Mouse (Mus musculus) mature B cell (primary cell): ENCODE measurements around the gene Ints12.

Experiments
- in situ Hi-C: fragments of 300-500 bp; cut with MboI; formaldehyde crosslinking; loops from 2 replicates; pipeline ENCODE4 v1.14.3; 2019

The Ints12 gene

DNA sequence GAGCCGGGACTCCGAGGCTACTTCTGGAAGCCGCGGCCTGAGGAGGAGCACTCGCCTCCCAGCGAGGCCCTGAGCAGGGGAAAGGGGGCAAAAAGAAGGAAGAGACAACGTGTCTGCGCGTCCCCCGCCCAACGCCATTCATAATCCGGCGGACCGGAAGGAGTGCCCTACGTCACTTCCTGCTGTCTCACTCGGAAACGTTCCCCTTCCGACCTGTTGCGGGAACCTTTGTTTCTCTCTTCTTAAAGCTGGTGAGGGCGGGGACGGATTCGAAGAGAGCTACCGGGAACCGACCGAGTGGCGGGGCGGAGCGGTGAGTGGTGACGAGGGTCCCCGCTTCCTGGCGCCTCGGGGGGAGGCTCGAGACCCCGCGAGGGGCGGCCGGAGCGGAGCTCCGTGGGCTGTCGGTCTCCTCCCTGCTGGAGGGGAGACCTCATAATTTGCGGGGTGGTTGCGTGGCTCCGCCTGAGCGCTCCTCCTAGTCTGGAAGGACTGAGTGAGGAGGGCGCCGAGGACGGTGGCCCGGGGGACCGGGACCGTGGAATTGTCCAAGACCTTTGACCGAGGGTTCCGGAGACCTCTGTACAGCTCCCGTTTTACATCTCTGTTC is at the start of gene Ints12, which contains the start of gene Gstcd:
TSS of gene Ints12 (plus strand) at position 177 of the 610 bp plus-strand sequence.
TSS of gene Gstcd (minus strand) at position 370 of the 610 bp plus-strand sequence.
- in situ Hi-C loops = loop anchor here (10.0 to 25.0 kb wide), 2 partner anchors 246 to 407 kb away; partner anchors contain the start of genes Aimp1 and Tbck

DNA sequence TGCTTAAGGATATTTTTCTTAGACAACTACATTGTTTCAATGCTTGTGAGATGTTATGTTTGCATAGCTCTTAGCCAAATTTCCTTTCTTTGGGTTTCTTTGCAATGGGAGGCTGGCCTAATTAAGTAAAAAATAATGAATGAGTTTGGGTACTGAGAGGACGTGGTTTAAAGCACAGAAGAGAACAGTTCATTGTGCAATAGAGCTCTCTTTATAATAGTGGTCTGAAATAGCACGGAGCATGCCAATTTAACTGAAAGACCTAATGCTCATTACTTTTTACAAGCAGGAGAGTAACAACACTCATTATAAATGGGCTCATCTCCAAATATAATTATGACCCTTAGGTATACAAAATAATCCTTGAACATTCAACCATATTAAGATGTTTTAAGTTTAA is 39.6 kb upstream of the Ints12 start:
- in situ Hi-C loops = no loop called here

DNA sequence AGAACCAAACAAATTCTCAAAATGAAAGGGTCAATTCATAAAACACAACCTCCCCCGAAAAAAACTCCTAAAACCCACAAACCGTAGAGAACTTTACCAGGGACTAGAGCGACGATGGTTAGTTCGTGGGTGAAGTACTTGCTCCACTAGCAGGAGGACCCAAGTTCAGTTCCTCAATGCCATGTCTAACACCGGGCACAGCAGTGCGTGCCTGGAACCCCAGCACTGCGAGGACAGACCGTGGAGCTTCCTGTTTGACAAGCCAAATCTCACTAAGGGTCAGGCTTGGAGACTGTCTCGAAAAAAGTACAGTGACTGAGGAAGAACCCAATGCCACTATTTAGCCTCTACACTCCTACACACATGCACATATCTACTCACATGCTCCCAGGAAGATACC is 16.1 kb upstream of the Ints12 start:
- in situ Hi-C loops = loop anchor here (25.0 kb wide), 1 partner anchor 262 kb away; no protein-coding TSS in a partner anchor

DNA sequence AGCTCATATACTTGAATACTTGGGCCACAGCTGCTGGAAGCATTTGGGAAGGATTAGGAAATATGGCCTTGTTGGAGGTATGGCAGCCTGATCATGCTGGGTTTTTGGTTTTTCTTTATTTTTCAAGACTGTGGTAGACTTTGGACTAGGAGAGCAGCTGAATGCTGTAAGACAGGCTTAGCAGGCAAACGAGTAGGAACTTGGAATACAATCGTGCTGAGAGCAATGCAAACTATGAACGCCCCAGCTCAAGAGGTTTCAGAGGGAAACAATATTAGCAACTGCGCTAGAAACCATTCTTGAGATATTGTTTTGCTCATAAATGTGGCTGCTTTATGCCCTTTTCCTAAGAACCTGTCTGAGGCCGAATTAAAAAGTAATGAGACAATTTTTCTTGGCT is 8.9 kb upstream of the Ints12 start:
- in situ Hi-C loops = loop anchor here (25.0 kb wide), 1 partner anchor 255 kb away; no protein-coding TSS in a partner anchor

DNA sequence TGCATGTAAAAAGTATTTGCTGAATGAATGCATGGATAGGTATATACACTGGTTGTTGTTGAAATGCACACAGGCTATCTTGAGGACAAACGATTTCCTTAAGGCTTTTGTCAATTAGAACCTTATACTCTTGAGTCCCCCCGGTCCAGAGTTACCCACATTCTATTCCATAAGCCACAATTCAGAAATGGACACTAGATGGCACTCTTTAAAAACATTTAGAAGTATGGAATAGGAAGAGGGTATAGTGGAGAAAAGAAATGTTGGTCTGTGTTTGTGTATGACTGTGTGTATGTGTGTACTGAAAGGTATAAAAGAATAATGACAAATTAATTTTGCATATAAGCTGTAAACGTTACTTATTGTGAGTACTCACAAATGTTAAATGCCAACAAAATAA is 5.8 kb upstream of the Ints12 start:
- in situ Hi-C loops = loop anchor here (25.0 kb wide), 1 partner anchor 251 kb away; no protein-coding TSS in a partner anchor

DNA sequence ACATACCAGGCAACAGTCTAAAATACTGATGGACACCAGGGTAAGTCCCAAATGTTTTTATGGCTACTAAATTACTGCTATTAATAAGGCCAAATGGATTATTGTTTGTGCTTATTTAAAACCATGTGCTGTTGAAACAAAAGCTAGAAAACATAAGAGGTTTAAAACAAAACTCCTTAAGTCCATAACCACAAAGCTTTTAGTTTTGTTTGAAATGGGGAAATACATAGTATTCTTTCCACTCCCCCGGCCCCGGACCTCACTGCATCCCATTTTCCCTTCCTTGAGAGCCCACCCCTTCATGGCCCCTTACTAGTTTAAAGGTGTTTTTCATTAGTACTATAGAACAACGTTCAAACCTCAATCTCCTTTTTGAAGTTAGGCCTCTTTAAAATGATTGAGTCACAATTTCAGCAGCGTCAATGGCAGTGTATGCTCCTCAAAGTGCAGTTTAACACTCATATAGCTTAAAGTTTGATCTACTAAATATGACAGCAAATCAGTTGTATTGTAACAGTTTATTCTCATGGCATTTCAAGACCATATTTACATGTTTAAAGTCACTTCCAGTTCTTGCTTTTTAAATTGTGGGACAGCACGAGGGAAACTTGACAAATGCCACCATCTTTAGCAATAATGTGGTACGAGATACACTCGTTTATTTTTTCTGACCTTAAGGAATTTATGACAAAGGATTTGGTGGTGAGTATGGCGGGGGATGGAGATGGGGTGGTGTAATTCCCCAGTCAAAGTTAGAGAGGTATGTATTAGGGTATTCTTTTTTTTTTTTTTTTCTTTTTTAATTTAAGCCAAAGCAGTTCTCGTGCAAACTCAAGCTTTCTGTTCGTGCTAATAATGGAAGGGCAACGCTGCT is 1.2 kb upstream of the Ints12 start:
- in situ Hi-C loops = loop anchor here (10.0 to 25.0 kb wide), 2 partner anchors 247 to 406 kb away; partner anchors contain the start of genes Aimp1 and Tbck

DNA sequence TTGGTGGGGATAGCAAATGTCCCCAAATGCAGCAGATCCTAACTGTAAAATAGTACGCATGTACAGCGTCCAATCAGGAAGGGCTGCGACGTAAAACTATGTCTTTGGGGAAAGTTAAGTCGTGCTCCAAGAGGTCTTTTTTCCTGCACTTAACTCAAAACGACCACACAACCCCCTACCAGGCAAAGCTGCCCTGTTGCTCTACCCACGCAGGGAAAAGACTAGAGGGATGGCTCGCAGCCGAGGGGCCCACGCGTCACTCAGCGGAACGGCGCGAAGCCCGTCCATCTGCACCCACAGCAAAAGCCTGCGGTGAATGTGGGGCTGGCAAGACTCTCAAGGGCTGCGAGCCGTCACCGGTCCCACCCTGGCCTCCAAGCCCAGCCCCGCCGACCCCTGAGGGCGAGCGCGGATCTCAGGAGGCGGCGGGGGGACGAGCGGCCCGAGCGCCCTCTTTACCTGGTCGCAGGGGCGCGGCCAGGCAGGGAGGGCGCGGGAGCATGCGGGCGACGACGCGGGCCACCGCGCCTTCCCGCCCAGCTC is 448 bp upstream of the Ints12 start:
- in situ Hi-C loops = loop anchor here (10.0 to 25.0 kb wide), 2 partner anchors 246 to 406 kb away; partner anchors contain the start of genes Aimp1 and Tbck

DNA sequence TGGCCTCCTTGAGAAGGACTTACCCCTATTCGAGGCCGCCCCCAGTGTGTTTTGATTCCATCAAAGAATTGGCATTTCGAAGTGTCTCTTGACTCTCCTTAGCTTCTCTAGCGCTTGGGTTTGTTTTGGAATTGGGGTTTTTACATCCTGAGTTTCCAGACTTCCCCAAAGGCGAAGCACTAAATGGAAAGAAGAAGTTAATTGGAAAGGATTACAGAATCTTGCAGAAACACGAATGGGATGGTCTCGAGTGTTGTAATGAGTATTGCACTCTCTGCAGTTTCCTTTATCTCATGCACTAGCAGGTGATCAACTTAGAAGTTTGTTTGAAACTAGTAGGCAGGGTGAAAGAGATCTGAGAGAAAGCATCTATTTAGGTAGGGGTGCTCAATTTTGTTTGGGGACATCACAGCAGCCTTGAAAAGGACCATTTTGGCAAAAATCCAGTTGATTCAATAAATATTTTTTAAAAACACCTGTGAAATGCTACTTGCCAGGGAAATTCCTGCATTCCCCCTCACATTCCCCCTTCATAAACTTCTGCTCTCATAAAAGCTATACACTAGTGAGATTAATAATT is 724 bp downstream of the Ints12 start:
- in situ Hi-C loops = loop anchor here (10.0 to 25.0 kb wide), 2 partner anchors 245 to 408 kb away; partner anchors contain the start of genes Aimp1 and Tbck

DNA sequence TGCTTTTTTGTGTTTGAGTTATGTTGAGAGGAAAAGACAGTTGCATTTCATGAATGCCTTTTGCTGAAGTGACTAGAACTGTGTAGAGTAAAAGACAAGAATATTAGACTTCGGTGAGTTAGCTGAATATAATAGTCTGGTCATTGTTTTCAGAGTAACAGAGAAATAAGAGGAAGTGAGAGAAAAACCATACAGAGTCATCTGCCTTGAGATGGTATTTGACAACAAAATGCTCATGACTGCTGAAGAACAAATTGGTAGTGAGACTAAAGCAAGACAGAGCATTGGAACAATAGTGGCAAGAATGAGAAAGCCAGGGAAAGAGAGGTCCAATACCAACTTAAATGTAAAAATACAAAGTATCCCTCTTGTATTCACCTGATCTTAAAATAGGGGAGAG is 1.3 kb downstream of the Ints12 start:
- in situ Hi-C loops = loop anchor here (10.0 to 25.0 kb wide), 2 partner anchors 244 to 408 kb away; partner anchors contain the start of genes Aimp1 and Tbck

DNA sequence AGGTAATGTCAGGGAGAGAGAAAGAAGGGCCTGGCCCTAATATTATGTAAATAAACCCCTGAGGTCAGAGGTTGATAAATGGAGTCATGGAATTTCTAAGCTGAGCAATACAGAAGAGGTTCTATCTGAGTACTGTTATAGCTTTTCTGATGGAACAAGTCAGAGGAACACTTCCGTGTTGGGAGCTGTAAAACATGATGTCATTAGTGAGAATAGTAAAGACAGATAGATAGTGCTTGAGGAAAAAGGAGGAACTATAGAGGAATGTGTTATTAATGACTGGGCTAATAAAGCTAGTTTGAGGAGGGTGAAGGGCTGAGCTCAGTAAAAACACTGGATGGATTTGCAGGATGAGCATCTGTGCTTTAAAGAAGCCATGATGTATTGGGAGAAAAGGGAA is 2.7 kb downstream of the Ints12 start:
- in situ Hi-C loops = loop anchor here (10.0 to 25.0 kb wide), 2 partner anchors 243 to 410 kb away; partner anchors contain the start of genes Aimp1 and Tbck

DNA sequence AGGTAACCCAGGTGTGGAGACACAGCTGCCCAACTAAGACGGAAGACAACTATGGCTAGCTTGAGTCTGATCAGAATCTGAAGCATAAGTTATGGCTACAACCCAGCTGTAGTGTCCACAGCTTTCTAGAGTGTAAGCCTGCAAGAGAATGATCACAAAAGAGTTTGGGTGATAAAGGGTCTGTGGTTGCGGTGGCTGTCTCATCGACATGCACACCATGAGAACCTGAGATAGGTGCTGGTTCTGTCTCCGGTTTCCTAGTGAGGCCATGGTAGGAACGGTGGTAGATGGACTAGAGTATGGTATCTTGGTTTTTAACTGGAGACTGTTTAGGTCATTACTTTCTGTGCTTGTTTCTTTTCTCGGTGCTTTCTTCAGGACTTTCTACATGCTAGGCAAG is 6.3 kb downstream of the Ints12 start:
- in situ Hi-C loops = loop anchor here (10.0 to 25.0 kb wide), 2 partner anchors 239 to 413 kb away; partner anchors contain the start of genes Aimp1 and Tbck

DNA sequence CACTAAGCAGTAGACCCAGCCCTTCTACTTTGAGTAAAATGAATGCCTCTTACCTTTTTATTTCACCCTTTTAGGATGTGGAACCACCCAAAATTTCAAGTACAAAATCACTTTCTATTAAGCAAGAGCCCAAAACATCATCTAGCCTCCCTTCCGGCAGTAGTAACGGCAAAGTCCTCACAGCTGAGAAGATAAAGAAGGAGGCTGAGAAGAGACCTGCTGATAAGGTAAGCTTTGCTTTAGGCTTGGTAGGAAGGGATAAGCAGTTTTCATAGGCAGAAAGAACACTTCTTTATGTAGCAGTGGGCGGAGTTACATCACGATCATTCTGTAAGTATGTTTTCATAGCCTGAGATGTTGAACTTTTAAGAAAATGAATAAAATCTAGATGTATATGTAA is 6.7 kb downstream of the Ints12 start:
- in situ Hi-C loops = loop anchor here (10.0 to 25.0 kb wide), 2 partner anchors 239 to 414 kb away; partner anchors contain the start of genes Aimp1 and Tbck

DNA sequence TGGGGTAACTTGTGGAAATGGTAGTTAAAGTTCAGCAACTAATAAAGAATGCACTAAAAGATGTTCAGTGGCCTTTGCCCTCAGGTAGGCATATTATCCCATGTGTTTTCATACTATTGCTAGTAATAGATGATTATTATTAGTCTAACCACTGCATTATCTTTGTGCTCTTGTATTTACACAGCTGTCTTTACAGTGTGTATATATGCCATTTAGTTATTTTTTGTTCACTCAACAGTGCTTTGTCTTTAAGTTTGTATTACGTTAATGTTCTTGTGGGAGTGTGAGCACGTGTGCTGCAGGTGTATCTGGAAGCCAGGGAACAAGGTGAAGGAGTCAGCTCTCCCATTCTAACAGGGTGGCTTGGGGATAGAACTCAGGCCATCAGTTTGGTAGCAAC is 7.3 kb downstream of the Ints12 start:
- in situ Hi-C loops = loop anchor here (10.0 to 25.0 kb wide), 2 partner anchors 238 to 414 kb away; partner anchors contain the start of genes Aimp1 and Tbck

DNA sequence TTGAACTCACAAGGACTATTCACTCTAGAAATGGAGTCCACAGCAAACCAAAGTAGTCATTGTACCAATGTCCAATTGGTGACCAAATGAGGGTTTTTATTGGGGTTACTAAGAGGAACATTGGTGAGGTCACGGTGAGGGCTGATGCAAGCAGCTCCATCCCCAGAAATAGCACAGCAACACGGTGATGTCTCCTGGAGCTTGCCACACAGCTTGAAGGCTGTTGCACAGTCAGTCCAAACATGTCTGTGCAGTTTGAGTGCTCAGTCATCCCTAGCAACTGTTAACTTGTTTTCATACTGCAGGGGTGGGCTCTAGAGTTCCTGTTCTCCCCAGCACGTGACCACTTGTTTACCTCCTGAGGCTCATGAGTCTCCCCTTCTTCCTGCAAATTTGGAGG is 12.1 kb downstream of the Ints12 start:
- in situ Hi-C loops = no loop called here

DNA sequence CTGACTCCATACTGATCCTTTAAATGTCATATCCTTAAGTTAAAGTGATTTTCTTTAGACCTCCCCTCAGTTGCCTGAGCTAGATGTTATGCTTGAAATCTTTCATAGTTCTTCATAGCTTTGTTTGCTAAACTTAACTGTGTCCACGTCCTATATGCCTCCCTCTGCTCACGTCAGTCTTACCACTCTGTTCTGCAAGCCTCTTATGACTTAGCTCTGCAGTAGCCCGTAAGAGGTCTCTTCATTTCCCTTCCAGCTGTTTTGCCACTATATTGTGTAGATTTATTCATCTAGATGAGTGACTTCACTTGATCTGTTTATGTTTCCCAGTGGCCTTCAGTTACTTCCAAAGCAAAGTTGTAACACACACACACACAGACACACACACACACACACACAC is 12.8 kb downstream of the Ints12 start:
- in situ Hi-C loops = no loop called here

DNA sequence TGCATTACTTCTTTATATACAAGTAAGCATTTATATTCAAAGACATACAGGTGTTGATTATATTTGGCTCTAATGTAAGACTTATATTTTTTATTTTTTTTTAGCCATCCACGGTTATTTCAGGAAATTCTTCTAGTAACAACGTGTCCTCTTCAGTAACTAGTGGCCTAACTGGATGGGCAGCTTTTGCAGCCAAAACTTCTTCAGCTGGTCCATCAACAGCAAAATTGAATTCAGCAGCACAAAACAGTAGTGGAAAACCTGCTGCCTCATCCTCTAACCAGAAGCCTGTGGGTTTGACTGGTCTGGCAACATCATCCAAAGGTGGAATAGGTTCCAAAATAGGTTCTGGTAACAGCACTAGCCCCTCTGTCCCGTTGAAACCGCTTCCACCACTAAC is 17.1 kb downstream of the Ints12 start:
- in situ Hi-C loops = no loop called here

DNA sequence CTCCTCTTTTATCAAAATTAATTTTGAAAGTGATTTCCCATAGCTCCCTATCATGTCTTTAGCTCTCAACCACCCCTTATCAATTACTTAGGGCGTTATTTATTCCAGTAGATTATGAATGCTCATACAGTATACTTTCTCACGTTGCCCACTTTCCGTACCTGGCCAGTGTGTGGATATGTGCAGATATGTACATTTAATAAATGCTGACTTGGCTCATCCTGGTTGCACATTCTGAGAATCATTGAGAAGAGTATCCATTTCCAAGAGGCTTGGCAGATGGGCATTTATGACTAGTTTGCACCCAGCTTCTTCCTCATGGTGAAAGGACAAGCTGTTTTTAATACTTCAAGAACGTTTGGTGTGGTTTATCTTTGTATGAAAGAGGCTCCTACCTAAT is 18.2 kb downstream of the Ints12 start:
- in situ Hi-C loops = no loop called here

DNA sequence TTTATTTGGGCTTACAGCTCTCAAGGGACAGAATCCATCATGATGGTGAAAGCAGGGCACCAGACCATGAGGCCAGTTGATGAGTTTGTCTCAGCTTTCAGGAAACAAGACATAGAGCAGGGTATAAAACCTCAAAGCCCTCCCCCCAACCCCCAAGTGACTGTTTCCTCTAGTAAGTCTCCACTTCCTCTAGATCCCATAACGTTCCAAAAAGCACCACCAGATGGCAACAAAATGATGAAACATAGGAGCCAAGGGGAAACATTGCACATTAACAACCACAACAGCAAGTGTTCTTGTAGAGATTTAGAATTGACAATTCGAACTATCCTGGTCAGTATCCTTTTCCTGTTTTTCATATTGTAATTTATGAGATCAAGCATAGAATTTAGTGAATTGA is 20.1 kb downstream of the Ints12 start:
- in situ Hi-C loops = no loop called here

DNA sequence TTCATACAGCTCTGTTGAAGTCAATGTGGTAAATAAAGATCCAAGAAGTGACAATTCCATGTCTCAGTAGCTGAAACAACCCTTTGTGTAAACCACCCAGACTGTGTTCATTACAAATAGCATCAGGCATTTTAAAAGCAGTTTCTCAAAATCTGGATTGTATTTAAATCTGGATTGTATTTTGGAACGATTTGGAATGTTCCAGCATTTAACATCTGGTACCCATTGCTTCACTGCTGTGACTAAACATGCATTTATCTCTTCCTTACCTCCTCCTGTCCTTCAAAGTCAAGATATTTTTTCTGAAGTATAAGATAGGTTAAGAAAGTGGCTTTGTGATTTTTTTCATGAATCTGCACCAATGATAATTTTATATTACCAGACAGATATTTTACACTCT is 21.6 kb downstream of the Ints12 start:
- in situ Hi-C loops = no loop called here

DNA sequence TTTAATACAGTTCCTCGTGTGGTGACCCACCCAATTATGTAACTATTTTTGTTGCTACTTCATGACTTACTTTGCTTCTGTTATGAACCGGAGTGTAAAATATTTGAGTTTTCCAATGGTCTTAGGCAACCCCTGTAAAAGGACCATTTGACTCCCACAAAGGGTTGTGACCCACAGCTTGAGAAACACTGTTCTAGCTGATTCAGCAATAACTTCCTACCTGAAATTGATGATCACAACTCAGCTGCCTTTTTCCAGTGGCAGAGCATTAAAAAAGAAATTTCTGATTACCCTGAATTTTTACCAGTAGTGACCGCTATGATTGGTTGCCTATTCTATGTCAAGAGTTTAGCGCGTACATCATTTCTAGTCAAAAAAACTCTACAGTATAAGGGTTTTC is 39.7 kb downstream of the Ints12 start:
- in situ Hi-C loops = no loop called here

DNA sequence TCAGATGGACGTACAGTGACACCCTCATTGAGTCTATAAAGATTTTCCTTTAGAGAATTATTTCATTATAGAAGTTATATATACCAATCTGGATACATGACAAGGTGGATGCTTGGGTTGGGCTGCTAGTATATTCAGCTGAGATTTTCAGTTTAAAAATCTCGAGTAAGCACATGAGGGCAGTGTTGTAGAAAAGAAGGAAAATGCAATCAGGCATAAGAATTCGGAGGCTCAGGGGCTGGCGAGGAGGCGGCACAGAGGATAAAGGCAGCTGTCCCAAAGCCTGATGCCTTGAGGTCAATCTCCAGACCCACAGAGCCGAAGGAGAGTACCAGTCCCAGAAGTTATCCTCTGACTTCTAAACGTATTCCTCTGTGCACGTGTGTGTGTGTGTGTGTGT is 41.0 kb downstream of the Ints12 start:
- in situ Hi-C loops = no loop called here
